Mouse (Mus musculus) natural killer cell, adult 2 months (primary cell): ENCODE data around the gene Nudt16.
A peak's percentile ranks its signal among the peaks of the same experiment; 100 is the strongest.
"Not testable (repeated sequence)": the region's sequence is repeated elsewhere in the genome, so short reads cannot be mapped to it uniquely, and the experiment has no call there.

ENCODE experiments used
- DNase-seq, 2 experiments: peaks; one replicate each; pipeline ENCODE4 v3.0.0; 2022; ENCODE audit warnings: low spot score in 2 of 2

Nudt16 gene

GRCm38 (mm10) chr9:105131253-105132001 is at the start of gene Nudt16:
Gene Nudt16, minus strand, starts transcription at chr9:105131824.
- DNase-seq, result peak; percentile 88 to 89

- no peak for DNase-seq
These were observed 13.4 kb upstream of the Nudt16 start, which contains the start of gene 1700080E11Rik for GRCm38 (mm10) chr9:105144992-105145391. Gene 1700080E11Rik, minus strand, starts transcription at chr9:105145092.

GRCm38 (mm10) chr9:105139204-105139603 is 7.6 kb upstream of the Nudt16 start:
- no peak for DNase-seq

GRCm38 (mm10) chr9:105136404-105136803 is 4.8 kb upstream of the Nudt16 start:
- no peak for DNase-seq

GRCm38 (mm10) chr9:105134536-105134935 is 2.9 kb upstream of the Nudt16 start:
- DNase-seq, result no peak

DNA sequence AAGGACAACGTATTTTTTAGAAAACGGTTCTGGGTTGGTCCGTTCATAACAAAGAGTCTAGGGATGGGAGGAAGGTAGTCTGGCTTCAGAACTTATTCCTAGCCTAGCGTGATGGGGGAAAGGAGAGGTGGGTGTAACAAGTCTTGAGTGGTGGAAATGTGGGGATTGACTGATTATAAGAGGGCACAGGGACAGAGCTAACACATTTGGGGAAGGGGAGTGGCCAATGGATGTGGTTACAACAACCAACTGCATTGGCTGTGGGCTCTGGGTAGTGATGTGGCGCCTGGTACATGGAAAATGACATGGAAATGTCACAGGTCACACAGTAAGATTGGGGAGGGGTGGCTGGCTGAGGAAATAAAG is 361 bp upstream of the Nudt16 start:
- DNase-seq, result no peak

DNA sequence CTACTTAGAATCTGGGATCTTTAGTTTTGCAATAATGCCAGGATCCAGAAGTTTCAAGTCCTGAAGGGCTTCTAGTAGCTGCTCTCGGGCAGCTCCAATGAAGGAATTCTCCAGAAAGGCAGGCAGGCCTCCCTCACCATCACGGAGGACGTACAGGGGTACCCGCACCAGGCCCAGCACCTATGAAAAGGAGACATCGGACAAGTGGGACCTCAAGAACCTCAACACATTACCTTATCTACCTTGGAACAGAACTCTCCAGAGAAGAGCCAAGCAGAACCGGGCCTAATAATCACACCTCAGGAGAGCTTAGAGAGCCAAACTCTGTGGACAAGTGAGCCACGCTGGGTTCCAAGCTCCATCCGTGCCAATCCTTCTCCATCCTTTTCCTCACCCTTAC is 1.3 kb downstream of the Nudt16 start:
- DNase-seq, result no peak

- not testable (repeated sequence) for DNase-seq
These were observed 6.4 kb downstream of the Nudt16 start for GRCm38 (mm10) chr9:105125206-105125605.

GRCm38 (mm10) chr9:105103893-105104292 is 27.7 kb downstream of the Nudt16 start:
- no peak for DNase-seq

DNA sequence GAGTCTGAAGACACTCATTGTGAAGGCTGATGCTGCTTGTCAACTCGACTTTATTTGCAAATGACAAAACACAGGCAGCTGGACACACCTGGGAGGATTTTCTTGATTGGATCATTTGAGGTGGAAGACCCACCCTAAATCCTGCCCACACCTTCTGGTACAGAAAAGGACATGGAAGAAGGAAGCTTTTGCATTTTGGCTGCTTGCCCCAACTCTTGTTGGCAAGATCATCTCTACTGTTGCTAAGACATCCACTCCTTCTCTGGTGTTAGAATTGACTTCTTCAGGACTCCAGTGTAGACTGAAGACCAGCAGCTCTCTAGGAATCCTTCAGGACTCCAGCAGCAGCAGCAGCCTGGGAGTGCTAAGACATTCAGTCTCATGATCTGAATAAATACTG is 29.7 kb downstream of the Nudt16 start:
- DNase-seq, result no peak

DNA sequence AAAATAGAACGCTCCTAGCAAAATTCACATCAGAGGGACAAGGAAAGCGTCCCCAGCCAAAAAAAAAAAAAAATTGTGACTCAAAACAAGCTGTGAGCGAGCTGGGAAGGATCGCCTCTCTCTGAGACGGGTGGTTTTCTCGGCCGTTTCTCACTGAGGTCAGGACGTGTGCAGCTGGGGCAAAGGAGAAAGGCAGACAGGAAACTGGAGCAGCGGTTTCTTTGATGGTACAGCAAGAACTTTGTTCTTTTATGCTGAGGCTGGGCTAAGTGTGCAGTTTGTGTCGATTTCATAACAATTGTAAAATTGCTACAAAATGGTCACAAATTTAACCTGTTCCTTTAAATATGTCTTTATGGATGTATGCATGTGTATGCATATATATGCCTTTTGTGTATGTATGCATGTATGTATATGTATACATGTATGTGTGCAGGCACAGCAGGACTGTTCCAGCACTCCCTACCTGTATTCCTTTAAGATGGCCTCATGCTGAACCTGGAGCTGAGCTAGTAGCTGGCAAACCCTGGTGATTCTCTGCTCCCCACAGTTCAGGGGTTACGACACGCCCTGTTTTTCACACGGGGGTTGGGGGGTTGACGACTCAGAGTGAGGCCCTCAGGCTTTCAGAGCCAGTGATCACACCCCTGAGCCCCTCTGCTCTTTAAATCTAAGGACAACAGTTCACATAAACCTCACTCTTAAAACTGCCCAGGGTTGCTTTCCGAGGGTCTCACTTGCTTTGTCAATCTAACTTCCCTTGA is 30.6 kb downstream of the Nudt16 start:
- DNase-seq, result no peak

GRCm38 (mm10) chr9:105080246-105080645 is 51.4 kb downstream of the Nudt16 start:
- DNase-seq, result no peak
